Mouse (Mus musculus): Measurements from ENCODE around the gene Cacng5.

The Cacng5 gene

GRCm38 (mm10) chr11:107876840-107877239, 38.0 kb downstream of the Cacng5 start:
- no peak for DNase-seq

- DNase-seq: no peak
These were observed 38.9 kb downstream of the Cacng5 start for GRCm38 (mm10) chr11:107875861-107876494.

- DNase-seq: no peak
These were observed 42.1 kb downstream of the Cacng5 start for GRCm38 (mm10) chr11:107872743-107873142.

GRCm38 (mm10) chr11:107867509-107867908, 47.3 kb downstream of the Cacng5 start:
- no peak for DNase-seq

- DNase-seq: peak; percentile 88
These were observed 49.7 kb downstream of the Cacng5 start for GRCm38 (mm10) chr11:107865128-107865527.

- DNase-seq: peak; percentile 89
These were observed 50.8 kb downstream of the Cacng5 start for GRCm38 (mm10) chr11:107864024-107864423.

- no peak for DNase-seq
These were observed 53.1 kb downstream of the Cacng5 start for GRCm38 (mm10) chr11:107861738-107862137.

- no peak for DNase-seq
These were observed 55.0 kb downstream of the Cacng5 start for GRCm38 (mm10) chr11:107859871-107860270.

GRCm38 (mm10) chr11:107859288-107859687, 55.6 kb downstream of the Cacng5 start:
- peak; percentile 57 for DNase-seq

GRCm38 (mm10) chr11:107853088-107853487, 61.8 kb downstream of the Cacng5 start:
- DNase-seq: peak; percentile 71

GRCm38 (mm10) chr11:107849621-107850020, 65.2 kb downstream of the Cacng5 start:
- DNase-seq: no peak

GRCm38 (mm10) chr11:107844175-107844574, 70.7 kb downstream of the Cacng5 start:
- no peak for DNase-seq

GRCm38 (mm10) chr11:107833351-107834040, 81.4 kb downstream of the Cacng5 start:
- DNase-seq: no peak

All from right cerebral cortex, postnatal 14 days (tissue).